Mouse (Mus musculus) adrenal gland, postnatal 14 days (tissue): Measurements from ENCODE around the gene Plpp3. TPM values are rescaled to one million over a fixed set of nuclear protein-coding genes. Genes with fewer than 3 reads are reported as not detected.

Source experiments
- total RNA-seq: library from RNA; stranded (reverse); gene quantifications from 2 replicates; pipeline ENCODE4 v1.2.3, GENCODE M21; 2021

Plpp3 gene
- total RNA-seq, 1 experiment from 2014 or later = 195 TPM

Other genes with a start within 250 kb of the Plpp3 start
- gene Fyb2, start 243.9 kb upstream of the Plpp3 start, total RNA-seq = 0.19 and 0.41 TPM in 2 replicates
- 6.5 and 7.6 TPM in 2 replicates for gene Prkaa2, start 47.5 kb upstream of the Plpp3 start, total RNA-seq